Mouse (Mus musculus) mesoderm, embryonic 11.5 days (tissue): ENCODE results near the gene Apol6.
A peak's percentile ranks its signal among the peaks of the same experiment; 100 is the strongest.

Experiments
- DNase-seq: peaks from one replicate; pipeline ENCODE4 v3.0.0-alpha.2; 2012; ENCODE audit warnings: low read depth, low spot score

Gene Apol6

GRCm38 (mm10) chr15:77044597-77045320 lies at the start of gene Apol6:
Gene Apol6 (plus strand): TSS chr15:77044729.
- no peak for DNase-seq

DNA sequence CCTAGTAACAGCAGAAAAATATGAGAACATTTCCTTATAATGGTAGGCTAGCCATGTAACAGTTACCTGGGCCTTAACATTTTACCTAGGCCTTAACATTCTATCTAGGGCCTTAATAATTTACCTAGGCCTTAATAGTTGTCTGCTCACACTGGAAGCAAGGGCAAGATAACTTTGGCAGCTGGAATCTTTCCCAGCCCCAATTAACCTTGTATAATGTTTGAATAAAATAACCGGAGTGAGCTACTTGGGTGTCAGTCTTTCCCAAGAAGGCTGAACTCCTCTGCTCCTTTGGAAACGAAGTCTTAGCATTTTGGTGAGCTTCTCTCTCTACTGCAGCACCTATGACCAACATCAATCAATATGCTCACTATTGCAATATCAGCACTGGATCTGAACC lies 46.5 kb upstream of the Apol6 start:
- DNase-seq: no peak

GRCm38 (mm10) chr15:76998878-76999588 lies 45.5 kb upstream of the Apol6 start:
- no peak for DNase-seq

GRCm38 (mm10) chr15:77003173-77003867 lies 41.2 kb upstream of the Apol6 start:
- no peak for DNase-seq

- peak; percentile 71 for DNase-seq
These were observed 40.7 kb upstream of the Apol6 start for GRCm38 (mm10) chr15:77003868-77004215.

DNA sequence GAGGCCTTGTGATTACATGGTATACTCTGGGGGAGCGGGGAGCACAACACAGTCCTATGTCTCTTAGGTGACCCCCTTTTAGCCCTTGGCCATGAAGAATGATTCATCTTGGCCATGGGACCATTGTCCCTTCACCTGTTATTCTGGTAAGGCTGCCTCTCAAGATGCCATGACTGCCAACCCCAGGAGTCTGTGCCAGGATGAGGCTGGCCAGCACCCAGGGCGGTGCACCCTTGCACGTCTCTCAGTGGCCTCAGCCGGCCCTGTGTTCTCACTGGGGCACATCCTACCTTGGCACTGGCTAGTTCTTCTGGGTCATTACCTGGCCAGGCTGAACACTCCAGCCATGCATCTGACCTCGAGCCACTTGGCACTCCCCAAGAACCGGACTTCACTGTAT lies 35.7 kb upstream of the Apol6 start:
- DNase-seq: no peak

DNA sequence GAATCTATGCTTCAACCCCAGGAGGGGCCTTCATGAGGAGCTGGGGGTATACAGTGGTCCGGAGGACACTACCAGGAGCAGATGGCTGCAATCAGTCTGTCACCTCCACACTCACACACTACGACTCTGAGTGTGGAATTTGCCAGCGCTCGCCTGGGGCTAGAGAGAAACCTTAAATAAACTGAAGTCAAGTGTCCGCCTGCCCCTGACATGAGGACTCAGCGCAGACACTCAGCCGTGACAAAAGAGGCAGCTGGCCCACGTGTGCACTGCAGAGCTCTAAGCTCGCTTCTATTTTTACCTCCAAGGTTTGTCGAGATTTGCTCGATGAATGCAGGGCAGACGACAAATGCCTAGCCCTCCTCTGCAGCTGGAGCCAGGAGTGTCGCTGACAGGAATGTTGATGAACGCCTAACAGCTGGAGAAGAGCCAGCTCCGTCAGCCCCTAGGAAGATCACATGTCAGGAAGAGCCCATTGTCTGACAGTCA lies 30.7 kb upstream of the Apol6 start:
- peak; percentile 68 for DNase-seq

DNA sequence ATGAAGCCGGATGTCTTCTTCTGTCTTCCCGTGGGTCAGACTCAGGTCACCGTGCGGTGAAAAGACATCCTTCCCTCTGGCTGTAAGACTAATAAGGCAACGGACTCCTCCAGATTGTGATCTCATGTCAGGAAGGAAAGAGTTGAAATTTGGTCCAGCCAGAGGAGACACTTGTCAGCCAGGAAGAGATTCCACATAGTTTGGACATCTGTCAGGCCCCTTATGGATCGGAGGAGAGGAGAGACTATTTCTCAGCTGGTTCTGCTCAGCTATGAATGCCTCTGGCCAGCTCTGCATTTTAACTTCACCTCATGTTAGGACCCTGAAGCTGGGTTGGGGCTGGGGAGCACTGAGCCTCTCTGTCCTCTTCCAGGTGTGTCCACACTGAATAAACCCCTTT lies 30.1 kb upstream of the Apol6 start:
- peak; percentile 22 for DNase-seq

DNA sequence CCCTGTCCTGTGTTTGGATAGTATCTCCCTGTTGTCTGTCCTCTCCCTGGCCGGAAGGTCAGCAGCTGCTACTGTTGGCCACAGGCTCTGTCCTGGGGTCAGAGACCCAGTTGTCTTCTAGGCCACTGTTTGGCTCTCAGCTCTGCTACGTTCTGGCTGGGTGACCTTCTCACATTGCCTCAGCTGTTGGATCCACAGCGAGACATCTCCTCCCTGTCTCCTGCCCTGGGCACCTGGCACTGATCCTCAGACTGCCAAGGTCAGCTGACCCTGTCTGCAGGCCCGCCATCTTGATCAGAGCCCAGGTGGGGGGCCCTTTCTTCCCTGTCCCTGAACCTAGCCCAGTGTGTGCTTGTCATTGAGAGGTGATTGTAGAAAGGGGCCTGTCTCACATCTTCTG lies 29.5 kb upstream of the Apol6 start:
- peak; percentile 13 for DNase-seq

DNA sequence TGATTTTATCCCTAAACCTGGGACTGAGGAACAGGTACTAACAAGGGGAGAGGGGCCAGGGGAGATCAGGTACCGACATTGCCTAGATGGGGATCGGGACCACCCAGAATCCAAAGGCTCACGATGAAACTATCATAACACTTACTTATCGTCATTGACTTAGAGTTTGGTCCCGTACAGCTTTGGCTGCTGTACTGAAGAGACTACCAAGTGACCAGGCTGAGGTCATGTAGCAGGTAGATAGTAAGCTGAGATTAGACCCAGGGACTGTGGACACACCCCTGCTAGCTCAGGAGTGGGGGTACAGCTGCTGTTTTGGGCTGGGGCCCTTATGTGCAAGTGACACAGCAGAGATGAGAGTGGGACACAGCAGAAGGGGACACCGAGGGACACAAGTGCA lies 28.0 kb upstream of the Apol6 start:
- no peak for DNase-seq

DNA sequence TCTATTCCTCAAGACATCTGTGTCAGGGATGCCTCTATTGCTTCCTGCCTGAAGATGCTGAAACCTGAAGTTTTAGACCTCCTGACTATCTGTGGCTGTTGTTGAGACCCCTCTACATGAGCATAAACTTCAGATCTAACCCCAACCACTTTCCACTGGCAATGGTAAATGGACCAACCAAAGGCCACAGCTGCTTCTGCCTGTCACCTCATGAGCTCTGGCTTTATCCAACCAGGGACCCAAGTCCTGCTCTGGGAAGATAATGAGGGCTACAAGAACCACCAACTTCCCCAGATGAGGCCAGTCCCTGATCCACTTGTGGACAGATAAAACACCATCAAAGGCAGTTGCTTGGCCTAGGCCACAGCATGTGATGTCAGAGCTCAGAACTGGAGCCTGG lies 26.6 kb upstream of the Apol6 start:
- DNase-seq: no peak

GRCm38 (mm10) chr15:77018740-77019340 lies 25.7 kb upstream of the Apol6 start:
- DNase-seq: no peak

GRCm38 (mm10) chr15:77019533-77019932 lies 25.0 kb upstream of the Apol6 start:
- DNase-seq: no peak

DNA sequence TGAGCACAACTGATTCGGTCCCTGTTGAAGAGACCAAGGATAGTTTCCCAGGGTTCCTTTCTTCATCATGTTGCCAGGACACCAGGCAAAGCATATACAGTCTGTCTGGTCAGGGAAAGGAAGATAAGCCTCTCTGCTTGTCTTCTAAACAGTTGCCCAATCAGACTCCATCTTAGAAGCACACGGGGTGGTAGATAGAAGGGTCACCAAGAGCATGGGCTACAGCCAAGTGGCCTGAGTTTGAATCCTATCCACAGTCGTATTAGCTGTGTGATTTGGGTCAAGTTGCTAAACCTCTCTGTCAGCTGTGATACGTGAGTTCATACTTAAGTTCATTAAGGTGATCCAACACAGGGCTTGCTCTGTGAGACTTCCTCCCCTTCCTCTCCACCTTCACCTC lies 24.4 kb upstream of the Apol6 start:
- no peak for DNase-seq

- no peak for DNase-seq
These were observed 23.5 kb upstream of the Apol6 start for GRCm38 (mm10) chr15:77021056-77021455.

GRCm38 (mm10) chr15:77021851-77022250 lies 22.7 kb upstream of the Apol6 start:
- no peak for DNase-seq

DNA sequence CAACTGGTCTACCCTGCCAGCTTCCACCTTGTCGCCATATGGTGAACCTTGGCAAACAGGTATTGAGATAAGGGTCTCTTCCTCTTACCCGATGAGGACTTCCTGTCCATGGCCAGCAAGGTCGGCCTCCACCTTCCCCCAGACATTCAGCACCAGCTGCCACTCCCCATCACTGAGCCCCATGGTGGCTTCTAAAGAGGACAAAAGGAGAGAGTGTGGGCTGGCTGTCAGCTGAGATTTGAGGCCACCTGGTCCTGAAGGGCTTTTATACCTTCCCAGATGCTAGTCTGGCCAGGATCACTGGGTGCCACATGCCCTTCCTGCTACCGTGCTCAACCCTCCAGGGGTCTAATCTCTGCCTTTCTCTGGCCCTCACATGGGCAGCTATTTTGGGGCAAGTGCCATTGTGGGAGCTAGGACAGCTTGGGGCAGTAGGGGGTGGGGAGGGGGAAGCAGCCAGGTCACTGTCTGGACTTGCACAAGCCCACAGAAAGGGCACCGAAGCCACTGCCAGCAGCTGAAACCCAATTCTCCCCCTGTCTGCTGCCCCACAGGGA lies 22.1 kb upstream of the Apol6 start:
- no peak for DNase-seq

- peak; percentile 38 for DNase-seq
These were observed 18.5 kb upstream of the Apol6 start for GRCm38 (mm10) chr15:77025884-77026583.

- no peak for DNase-seq
These were observed 17.4 kb upstream of the Apol6 start for GRCm38 (mm10) chr15:77027117-77027516.

GRCm38 (mm10) chr15:77027675-77028074 lies 16.9 kb upstream of the Apol6 start:
- no peak for DNase-seq

DNA sequence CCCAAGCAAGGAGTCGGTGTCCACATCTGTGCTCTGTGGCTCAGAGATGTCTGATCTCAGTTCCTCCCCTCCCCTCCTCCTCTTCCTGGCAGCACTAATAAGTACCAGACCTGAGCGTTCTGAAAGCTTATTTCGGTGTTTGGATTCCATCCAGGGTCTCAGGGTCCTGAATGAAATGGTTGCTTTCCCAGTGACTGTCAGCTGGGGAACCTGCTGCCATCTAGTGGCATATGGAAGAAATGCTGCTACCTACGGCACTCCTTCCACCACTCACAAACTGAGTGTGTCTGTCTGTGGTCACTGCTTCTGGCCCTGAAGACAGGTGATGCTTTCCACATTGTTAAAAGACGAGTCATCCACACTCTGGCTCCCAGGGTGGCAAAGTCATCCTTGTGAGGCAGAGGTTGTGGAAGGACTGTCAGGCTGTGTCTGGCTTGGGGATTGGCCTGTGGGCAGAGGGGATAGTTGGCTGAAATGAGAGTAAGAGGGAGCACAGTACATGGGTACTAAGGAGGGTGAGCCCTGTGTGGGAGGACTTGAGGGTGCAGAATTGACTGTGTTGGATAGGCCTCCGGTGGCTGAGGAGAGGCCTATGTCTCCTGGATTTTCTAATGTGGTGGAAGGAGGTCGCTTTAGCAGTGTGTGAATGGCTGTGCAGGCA lies 15.1 kb upstream of the Apol6 start:
- DNase-seq: peak; percentile 87
